Mouse (Mus musculus) brain, embryonic 14.5 days (tissue): ENCODE measurements at regions not wholly inside any gene's neighbourhood (a gene's known extent, or its start where the extent isn't known, plus 50 kb on each side); places are given as distances from the start of the nearest gene placed in this dataset.

Experiments
- DNase-seq: peaks from one replicate; pipeline ENCODE4 v3.0.0-alpha.2; 2011; ENCODE audit warnings: low read depth
- CTCF ChIP-seq: fragments of 200-500 bp; IDR thresholded peaks from 2 replicates; pipeline ENCODE4 v1.5.1; 2012; ENCODE audit warnings: inconsistent platforms, mild to moderate bottlenecking, moderate library complexity, borderline replicate concordance; ENCODE audit not compliant: insufficient read depth, insufficient read length; ENCODE audit errors: extremely low read depth
- POLR2A ChIP-seq: fragments of 200-500 bp; IDR thresholded peaks from 2 replicates; pipeline ENCODE4 v1.6.1; 2012; ENCODE audit warnings: mild to moderate bottlenecking, inconsistent platforms, borderline replicate concordance; ENCODE audit not compliant: poor library complexity, insufficient read depth, insufficient read length, severe bottlenecking; ENCODE audit errors: extremely low read depth

DNA sequence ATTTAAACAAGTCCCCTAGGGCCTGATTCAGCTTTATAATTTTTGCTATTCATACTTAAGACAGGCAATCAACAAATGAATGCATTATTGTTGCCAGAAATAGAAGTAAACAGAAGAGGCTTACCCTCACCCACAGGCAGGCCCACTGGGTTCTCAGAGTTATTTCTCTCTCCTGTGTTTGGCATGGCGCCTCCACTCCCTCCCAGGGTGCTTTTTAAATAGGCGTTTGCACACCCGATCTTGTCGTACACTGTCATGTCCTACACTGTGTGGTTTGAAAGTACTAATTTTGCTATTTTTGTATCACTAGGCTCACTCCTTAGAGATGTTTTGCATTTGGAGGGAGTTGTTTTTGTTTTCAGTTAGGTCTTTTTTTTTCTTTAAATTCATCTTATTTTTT is 72.1 kb upstream of the Arpp21 start:
- TF ChIP-seq CTCF (no peak), POLR2A (no peak)
- DNase-seq = peak; percentile 11

DNA sequence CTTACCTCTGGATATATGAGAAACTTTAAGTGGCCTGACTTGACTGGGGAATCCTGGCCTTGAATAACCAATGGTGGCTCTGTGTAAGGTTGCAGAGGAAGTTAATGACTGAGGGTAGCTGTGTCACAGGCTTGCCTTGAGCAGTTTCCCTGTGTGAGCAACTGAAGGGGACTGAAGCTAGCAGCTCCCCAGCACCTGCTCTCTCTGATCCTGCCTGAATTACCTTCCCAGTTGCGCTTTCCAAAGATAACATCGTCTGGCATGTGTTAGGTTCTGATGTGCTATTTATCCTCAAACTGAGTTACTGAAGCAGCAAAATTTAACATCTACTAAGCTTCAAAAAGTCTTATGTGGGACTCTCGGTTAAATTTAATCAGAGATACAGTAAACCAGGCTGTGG is 56.1 kb upstream of the Arpp21 start:
- TF ChIP-seq POLR2A (no peak), CTCF (no peak)
- no peak for DNase-seq
